Mouse (Mus musculus) cerebellum, postnatal 25 days (tissue): ENCODE results near the gene Arhgef19.
A peak's percentile ranks its signal among the peaks of the same experiment; 100 is the strongest.

Source experiments
- DNase-seq, 2 experiments: peaks; one replicate each; pipeline ENCODE4 v3.0.0; 2021; ENCODE audit warnings: mixed read lengths in 2 of 2

The Arhgef19 gene

DNA sequence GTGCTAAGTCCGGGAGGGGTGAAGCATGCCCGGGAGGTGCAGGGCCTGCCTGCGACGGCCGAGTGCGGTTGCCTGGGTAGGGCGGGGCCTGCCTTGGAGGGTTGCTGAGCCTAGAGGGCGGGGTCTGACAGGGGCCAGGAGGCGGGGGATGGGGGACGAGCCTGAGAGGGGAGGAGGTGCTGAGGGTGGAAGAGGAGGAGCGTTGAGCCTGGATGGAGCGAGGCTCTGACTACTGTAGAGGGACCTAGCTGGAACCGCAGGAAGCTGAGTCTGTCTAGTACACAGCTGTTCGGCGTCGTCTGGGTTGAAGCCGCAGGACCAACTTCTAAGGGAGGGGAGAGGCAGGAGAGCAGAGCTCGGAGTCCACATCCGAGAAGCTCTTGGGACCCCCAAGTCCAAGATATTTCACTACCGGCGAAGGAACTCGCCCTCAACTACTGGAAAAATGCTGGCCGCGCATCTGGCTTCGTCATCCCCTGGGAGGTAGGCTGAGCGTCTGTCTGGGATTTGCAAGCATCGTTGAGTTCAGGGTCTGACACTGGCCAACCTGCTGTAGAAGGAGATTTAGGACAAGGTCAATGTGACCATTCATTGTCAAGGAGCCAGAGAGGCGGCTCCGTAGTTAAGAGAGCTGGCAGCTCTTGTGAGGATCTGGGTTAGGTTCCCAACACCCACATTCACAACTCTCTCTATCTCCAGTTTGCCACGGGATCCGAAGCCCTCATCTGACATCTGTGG, at the start of gene Arhgef19:
Gene Arhgef19 (plus strand): TSS at position 112 of the 738 bp plus-strand sequence.
- DNase-seq: peak; percentile 56 to 75

DNA sequence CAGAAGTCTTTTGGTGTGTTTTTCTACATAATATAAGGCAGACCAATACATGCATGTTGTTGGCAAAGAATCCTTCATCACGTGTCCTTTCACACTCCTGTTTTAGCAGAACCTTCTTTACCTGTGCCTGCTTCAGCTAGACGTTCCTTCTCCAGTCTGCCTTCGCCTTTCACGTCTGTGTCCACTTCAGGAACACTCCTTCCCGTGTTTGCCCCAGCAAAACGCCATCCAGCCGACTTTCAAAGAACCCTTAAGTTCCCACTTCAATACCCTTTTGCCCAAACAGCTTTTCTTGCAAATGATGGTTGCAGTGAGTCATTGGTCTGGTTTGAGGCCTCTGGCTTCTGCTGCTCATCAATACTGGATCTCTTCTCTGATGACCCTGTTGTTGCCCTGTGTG, 48.0 kb upstream of the Arhgef19 start:
- no peak for DNase-seq

DNA sequence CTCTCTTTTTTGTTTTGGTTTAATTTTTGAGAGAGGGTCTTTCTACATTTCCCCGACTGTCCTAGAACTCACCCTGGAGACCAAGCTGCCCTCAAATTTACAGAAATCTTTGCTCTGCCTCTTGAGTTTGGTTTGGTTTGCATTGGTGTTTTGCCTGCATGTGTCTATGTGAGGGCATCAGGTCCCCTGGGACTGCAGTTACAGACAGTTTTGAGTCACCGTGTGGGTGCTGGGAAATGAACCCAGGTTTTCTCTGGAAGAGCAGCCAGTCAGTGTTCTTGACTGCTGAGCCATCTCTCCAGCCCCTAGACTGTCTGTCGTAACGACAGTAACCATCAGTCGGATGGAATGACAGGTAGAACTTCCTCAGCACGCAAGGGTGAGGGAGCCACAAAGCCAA, 44.7 kb upstream of the Arhgef19 start:
- DNase-seq: no peak

DNA sequence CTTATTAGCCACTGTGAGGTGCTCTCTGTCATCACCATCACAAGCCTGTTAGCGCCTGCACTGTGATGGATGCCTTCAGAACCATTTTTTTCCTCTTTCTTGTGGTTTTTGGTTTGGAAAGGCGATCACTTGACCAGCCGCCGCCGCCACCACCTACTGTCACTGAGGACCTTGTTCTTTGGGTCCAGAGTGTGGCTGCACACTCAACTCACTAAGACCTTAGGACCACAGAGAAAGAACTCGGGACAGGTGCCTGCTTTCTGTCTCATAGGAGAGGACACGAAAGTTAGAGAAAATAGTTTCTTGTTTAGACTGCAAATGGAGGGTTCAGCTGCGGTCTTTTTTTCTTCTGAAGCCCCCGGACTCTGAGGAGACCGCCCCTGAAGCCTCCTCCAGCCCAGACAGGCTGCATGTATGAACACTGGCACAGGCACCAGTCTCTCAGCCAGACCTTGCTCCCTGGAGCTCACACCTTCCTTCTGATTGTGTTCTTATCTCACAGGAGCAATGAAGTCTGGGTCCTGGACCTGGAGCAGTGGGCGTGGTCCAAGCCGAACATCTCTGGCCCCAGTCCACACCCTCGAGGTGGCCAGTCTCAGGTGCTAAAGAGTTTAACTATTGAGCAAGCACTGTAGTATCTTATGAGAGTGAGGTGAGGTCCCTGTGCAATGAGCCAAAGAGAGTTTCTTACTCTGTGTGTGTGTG, 42.2 kb upstream of the Arhgef19 start:
- no peak for DNase-seq

DNA sequence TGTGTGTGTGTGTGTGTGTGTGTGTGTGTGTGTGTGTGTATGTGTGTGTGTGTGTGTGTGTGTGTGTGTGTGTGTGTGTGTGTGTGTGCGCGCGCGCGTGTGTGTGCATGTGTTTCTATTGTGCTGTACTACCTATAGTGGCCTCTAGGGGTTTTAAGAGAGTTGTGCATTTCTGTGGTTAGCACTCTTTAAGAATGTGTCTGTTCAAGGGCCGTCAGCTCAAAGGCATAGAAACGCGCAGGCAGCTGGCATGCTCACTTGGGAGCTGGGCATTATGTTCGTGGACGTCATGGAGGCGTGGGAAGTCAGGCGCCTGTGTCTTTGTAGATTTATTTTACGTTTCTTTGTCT, 41.6 kb upstream of the Arhgef19 start:
- no peak for DNase-seq

DNA sequence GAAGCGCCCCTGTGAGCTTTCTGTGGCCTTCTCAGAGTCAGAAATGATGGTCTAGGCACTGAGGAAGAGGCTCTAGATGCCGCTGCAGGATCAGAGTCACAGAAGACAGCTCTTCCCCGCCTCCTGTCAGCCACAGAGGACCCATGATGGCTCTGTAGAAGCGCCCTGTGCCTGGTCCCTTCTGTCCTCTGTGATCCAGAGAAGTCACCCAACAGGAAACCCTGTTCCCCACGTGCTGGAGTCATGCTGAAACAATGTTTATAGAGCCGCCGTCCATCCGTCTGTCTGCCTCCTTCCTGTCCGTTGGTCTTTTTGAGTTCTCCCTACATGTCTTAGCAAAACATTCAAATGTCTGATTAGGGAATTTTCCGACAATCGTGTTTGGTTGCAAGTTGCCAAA, 38.4 kb upstream of the Arhgef19 start:
- no peak for DNase-seq

DNA sequence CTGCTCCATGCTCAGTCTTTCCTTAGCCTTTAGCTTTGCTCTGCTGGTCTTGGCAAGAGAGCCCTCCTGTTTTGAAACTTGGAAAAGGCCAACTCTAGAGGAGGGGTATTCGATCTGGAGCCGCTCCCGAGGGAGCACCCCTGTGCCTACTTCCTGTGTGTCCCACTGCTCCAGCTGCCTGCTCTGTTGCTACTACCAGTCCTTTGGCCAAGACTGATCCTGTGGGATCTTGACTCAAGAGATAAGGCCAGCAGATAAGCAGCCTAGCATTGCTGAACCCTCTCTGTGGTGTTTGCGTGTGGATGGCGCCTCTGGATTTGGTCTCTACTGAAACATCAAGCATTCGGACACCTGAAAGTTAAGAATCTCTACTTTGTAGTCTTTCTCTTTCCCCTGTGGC, 37.1 kb upstream of the Arhgef19 start:
- DNase-seq: no peak

DNA sequence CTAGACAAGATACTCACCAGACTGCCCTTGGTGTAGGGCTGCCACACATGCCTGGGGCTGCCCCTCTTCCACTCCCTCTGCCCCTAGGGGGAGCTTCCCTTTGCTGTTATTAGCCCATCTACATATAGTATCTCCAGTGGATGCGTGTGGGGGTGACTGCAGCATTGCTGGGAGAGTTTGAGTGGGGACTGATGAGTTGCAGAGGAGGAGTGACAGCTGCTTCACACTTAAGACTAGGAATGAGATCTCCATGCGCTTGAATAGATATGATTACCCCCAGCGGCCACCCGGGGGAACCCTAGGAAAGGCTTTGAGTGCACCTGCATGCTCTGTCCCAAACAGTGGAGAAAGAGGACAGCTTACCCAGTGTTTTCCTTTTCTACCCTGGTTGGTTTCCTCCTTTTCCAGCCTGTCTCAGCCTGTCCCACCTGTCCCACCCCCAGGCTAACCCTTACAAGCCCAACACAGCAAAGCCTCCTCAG, 34.7 kb upstream of the Arhgef19 start:
- peak; percentile 43 to 50 for DNase-seq

DNA sequence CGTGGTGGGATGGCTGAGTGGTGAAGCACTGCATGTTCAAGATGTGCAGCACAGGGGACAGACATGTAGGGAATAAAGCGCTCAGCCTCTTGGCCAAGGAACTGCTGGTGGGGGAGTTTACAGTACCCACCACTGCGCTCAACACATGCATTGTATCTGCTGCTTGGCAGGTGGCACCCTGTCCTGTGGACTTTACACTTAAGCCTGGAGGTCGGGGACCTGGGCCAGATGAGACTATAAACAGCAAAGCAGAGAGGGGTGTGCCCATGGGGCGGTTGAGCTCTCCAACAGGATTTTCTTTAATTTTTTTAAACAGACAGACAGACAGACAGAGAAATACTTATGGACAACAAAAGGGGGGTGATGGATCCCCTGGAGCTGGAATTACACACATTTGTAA, 32.2 kb upstream of the Arhgef19 start:
- no peak for DNase-seq

DNA sequence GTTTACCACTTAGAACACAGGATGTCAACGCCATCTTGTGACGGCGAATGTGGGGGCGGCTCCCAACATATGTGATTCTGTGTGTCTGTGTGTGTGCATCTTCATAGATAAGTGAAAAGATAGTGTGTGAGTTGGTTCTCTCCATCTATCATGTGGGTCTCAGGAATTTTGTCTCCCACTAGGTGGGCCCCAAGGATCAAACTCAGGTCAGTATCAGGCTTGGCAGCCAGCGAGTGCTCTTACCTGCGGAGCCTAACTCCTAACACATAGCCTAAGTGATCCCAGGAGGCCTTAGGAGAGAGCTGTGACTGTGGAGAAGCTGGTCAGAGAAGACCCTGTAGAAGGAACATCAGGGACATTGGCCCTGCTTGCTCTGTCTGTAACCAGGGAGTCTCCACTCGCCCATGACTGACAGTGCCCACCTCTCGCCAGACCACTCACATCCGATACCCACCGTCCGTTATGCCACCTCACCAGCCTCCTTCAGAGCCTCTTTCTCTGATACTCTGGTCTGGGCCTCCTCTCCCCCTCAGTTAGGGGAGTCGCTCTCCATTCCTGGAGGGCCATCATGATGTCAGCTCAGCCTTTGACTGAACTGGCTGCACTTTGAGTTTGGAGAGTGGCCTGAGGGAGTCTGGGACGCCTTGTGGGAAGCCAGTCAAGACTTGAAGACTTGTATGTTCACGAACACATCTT, 28.6 kb upstream of the Arhgef19 start:
- DNase-seq: no peak

DNA sequence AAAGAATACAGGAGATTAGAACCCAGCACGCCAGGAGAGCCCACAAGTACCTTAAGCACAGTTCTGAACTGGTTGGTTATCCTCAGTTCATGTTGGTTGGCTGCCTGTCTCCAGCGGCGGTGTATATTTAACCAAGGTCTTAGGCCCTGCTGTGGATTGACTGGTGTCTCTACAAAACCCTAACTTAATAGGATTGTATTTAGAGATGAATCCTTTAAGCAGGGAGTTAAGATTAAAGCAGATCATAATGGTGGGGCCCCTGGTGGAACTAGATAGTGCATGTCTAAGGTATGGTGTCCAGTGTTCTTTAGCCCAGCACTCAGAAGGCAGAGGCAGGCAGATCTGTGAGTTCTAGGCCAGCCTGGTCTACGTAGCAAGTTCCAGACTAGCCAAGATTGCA, 27.7 kb upstream of the Arhgef19 start:
- DNase-seq: no peak

DNA sequence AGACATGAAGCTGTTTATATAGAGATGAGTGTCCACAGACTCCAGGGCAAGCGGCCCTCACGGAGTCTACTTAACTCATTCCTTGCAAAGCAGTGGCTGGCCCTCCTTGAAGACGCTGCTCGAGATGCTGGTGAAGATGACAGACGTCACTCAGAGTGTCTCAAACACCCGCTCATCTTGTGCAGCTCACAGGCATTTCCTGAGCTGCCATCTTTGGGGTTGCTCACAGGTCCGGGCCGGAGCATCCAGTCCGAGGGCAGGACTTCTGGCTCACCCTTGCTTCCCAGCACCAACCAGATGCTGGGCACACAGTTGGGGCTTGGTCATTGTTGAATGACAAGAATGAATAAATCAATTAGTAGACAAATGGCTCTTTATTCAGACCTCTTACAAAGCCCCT, 26.4 kb upstream of the Arhgef19 start:
- no peak for DNase-seq

DNA sequence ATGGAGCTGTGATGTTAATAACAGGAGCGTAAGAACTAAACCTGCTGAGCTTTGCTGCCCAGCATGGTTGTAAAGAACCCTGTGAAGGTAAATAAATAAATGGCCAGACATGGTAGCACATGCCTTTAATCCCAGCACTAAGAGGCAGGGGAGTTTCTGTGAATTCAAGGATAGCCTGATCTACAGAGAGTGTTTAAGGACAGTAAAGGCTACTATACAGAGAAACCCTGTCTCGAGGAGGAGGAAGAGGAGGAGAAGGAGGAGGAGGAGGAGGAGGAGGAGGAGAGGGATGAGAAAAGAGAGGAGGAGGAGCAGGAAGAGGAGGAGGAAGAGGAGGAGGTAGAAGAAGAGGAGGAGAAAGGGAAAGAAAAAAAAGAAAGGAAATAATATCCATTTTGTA, 26.0 kb upstream of the Arhgef19 start:
- DNase-seq: no peak

DNA sequence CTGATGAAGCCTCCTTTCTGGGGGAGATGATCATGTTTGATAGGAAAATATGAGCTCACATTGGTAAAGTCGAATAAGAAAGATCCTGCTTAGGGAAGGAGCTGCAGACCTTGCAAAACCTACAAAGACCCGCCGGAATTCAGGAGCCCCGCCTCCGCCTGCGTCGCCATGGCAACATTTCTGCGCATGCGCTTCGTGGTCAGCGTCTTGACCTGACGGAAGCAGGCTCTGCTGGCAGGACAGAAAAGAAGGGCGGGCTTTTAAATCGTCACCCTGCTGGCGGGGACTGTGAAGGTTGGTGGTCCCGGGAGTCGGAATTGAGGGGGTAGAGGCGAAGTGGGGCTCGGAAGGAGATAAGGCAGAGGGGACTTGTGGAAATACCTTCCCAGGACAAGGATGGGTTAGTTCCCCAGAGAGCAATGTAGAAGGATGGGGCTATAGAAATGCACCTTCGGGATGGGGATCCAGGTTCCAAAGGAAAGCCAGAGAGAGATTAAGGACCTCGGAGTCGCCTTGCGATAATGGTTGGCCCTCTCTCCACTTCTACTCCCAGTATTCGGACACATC, 25.4 kb upstream of the Arhgef19 start, which contains the start of gene Rsg1:
Gene Rsg1 (plus strand): TSS at position 187 of the 567 bp plus-strand sequence.
- peak; percentile 95 to 97 for DNase-seq

DNA sequence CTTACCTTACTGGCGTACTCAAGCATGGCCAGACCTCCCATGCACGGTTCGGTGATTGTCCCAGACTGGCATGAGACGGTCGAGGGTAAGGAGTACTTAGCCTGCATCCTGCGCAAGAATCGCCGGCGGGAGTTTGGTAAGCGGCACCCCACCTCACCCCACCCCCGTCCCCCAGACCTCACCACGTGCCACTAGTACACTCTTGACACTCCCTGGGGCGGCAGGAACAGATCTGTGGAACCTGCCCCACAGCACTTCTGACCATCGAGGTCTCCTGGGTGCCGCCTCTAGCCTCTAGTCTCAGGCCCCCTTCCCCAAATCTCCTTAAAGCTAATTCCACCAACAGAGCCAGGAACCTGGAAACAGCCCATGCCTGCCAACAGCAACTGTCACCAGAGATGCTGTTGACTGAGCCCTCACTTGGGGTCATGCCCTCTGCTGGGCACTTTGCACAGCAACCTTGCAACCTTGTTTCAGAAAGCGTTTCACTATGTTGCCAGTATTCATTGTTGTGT, 24.9 kb upstream of the Arhgef19 start:
- DNase-seq: peak; percentile 43 to 61

DNA sequence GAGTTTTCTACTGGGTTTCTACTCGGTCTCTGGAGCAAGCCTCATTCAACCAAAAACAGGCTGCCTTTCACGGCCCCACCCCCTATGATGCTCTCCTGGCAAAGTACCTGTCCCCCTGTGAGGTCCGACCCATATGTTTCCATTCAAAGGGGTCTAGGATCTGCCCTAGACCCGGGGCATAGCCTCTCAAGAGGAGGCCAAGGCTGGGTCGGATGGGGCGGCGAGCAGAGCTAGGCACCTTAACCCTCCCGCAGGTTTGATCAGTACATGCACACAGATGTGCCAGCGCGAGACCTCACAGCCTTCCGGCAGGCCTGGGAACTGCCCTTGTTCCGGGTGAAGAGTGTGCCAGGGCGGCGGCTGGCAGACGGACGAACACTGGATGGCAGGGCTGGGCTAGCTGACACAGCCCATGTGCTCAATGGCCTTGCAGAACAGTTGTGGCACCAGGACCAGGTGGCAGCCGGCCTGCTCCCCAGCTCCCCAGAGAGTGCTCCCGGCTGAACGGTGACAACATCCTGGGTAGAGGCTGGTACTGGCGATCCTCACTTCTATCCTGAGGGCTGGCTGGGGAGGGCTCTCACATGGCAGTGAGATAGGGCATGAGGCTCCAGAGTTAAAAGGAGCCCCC, 19.6 kb upstream of the Arhgef19 start:
- peak in 1 of 2 experiments; percentile 37 for DNase-seq

DNA sequence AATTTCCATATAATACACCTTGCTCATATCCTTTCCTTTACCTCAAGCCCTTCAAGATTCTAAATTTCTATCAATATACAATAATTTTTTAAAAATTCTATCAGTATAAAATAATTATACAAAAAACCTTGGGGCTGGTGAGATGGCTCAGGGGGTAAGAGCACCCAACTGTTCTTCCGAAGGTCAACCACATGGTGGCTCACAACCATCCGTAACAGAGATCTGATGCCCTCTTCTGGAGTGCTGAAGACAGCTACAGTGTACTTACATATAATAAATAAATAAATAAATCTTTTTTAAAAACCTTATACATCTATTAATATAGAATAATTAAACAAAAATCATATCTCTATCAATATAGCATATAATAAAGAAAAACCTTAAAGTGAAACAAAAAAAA, 17.5 kb upstream of the Arhgef19 start:
- DNase-seq: no peak

DNA sequence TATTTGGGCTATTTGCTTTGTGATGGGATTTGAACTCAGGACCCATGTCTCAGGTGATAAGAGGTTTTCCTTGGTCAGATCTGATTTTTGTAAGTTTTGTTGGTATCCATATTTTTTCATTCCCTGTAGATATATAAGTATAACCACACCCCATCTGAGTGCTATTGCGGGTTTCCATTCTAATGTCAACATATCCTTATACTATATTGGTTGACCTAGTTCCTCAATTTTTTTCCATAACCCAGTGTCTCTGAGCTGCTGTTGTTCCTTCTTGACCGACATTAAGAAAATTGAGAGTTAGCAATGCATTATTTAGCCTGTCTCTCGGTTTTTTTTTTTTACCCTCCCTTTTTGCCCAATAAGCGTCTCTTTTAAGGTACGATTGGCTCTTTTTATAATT, 16.5 kb upstream of the Arhgef19 start:
- no peak for DNase-seq

DNA sequence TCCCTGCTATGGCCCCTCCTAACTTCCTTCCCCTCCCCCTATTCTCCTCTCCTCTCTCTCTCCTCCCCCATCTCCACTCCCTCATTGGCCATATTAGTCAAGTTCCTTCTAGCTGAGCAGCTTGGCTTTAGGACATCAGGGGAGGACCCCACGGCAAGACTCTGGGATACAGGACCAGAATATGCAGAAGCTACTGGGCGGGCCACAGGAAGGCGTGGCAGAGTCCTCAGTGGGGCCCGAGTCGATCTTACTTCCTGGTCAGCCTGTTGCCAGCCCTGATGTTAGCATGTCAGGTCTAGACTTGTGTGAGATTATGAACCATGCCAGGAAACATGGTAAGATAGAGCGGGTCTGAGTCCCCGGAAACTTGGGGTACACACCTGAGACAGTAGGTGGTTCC, 10.6 kb upstream of the Arhgef19 start:
- no peak for DNase-seq

DNA sequence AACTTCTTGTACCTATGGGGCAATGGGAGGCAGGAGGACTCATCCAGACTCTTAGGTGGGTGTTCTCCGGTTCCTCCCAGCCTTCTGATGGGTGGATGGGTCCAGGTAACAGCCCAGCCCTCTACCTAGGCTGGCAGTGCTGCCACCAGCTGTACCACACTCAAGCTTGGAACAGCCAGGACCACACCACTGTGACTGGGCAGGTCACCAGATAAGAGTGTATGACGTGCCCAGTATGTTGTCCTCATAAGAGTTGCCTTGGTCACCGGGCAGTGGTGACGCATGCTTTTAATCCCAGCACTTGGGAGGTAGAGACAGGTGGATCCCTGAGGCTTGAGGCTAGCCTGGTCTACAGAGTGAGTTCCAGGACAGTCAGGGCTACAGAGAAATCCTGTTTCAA, 6.1 kb upstream of the Arhgef19 start:
- no peak for DNase-seq

DNA sequence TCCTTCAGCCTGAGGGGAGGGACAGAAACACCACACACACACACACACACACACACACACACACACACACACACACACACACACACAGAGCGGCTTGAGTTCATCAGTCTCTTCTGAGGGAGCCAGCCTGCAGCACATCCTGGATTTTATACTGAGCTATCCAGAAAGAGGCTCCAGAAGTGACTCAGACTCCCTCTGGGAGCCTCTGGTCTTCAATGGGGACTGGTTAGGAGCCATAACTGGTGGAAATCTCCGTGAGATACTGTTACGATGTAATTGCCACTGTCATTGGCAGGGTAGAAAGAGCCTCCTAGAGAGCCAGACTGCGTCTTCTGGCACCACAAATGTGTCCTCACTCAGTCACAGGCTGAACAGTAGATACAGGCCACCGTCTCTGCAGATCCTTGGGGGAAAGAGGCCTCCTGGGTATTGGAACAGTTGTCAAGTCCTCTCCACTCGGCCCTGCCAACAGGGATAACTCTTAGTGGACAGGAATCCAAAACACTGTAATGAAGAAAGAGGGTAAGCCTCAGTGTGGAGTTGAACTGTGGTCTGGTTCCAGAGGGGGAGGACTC, 3.7 kb upstream of the Arhgef19 start:
- no peak for DNase-seq

DNA sequence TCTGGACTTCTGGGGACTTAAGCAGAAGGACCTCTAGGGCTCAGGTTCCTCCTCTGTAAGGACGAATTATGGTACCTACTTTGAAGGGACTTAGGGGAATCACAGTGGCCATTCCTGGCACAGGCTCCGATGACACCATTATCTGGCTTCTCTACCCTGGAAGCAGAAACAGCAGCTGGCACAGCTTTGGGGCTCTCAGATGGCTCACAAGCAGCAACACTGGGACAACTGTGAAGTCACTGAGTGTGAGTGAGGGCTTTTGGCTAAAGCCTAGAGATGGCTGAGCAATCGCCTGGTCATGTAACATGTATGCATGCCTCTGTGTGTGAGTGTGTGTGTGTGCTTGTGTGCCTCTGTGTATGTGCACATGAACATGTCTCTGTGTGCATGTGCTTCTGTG, 2.4 kb upstream of the Arhgef19 start:
- no peak for DNase-seq
